Mouse (Mus musculus) hindbrain, embryonic 13.5 days (tissue): Measurements from ENCODE around the gene Gm20831. TPM values are rescaled to one million over a fixed set of nuclear protein-coding genes. Genes with fewer than 3 reads are reported as not detected.
"Not testable (repeated sequence)": the region's sequence is repeated elsewhere in the genome, so short reads cannot be mapped to it uniquely, and the experiment has no call there.

Experiments
- ATAC-seq: fragments of 200-750 bp; cut with Nextera tagmentation; 2 replicates; pipeline ENCODE4 v1.8.0; 2017; ENCODE audit warnings: moderate TSS enrichment; ENCODE audit not compliant: low FRiP score
- H3K27ac ChIP-seq: fragments of 300-500 bp; sonication (generic); 2 replicates; pipeline ENCODE4 v1.5.1; 2015; ENCODE audit warnings: inconsistent platforms, mild to moderate bottlenecking, moderate library complexity
- H3K27me3 ChIP-seq: fragments of 300-500 bp; sonication (generic); 2 replicates; pipeline ENCODE4 v1.6.1; 2015; ENCODE audit warnings: mild to moderate bottlenecking, inconsistent platforms
- H3K36me3 ChIP-seq: fragments of 300-500 bp; sonication (generic); 2 replicates; pipeline ENCODE4 v1.6.1; 2015; ENCODE audit warnings: mild to moderate bottlenecking, inconsistent platforms
- H3K4me1 ChIP-seq: fragments of 300-500 bp; sonication (generic); replicated peaks from 2 replicates; pipeline ENCODE4 v1.6.1; 2015; ENCODE audit warnings: inconsistent platforms
- H3K4me2 ChIP-seq: fragments of 300-500 bp; sonication (generic); 2 replicates; pipeline ENCODE4 v1.6.1; 2015; ENCODE audit warnings: inconsistent platforms, mild to moderate bottlenecking, moderate library complexity
- H3K4me3 ChIP-seq: fragments of 300-500 bp; sonication (generic); 2 replicates; pipeline ENCODE4 v1.5.1; 2015; ENCODE audit warnings: mild to moderate bottlenecking, inconsistent platforms
- H3K9ac ChIP-seq: fragments of 300-500 bp; sonication (generic); 2 replicates; pipeline ENCODE4 v1.6.1; 2015; ENCODE audit warnings: mild to moderate bottlenecking, inconsistent platforms
- H3K9me3 ChIP-seq: fragments of 300-500 bp; sonication (generic); 2 replicates; pipeline ENCODE4 v1.6.1; 2016; ENCODE audit warnings: inconsistent platforms
- WGBS: fragments of 180-500 bp; shearing (Covaris S2); methylation state at CpG from one replicate; pipeline ENCODE4 v1.1.7; 2015; 5-methylcytosine and 5-hydroxymethylcytosine counted together
- polyA plus RNA-seq: library from polyadenylated mRNA; unstranded; fragments of >200 nt; fragmentation: Nextera tagmentation; extraction: Ambion mirVana; gene quantifications from 2 replicates; pipeline ENCODE4 v1.2.1, GENCODE M21; 2015

Gm20831 gene
- polyA plus RNA-seq, result not detected in 2 replicates

DNA sequence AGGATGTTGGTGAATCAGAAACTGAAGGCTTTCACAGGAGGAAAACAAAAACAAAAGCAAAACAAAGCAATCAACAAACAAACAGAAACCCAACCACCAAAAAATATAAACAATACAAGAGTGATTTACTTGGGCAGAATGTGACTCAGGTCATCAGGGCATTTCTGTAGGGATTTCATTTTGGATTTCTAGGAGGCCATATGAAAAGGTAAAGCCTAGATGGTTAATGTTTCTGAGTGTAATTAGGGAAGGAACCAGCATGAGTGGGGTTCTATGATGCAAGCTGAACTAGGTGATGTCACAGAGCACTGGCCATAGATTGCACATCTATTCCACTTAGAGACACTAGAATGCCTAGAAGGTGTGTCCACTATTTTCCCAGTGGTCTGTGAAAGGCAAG is at the start of gene Gm20831, which contains the start of gene Gm20772:
TSS of gene Gm20831 (plus strand) at position 301 of the 400 bp plus-strand sequence.
TSS of gene Gm20772 (plus strand) at position 301 of the 400 bp plus-strand sequence.
- not testable (repeated sequence) for ATAC-seq, H3K27ac ChIP-seq, H3K4me2 ChIP-seq, H3K9ac ChIP-seq, H3K4me1 ChIP-seq, H3K9me3 ChIP-seq, H3K27me3 ChIP-seq, H3K36me3 ChIP-seq, H3K4me3 ChIP-seq

DNA sequence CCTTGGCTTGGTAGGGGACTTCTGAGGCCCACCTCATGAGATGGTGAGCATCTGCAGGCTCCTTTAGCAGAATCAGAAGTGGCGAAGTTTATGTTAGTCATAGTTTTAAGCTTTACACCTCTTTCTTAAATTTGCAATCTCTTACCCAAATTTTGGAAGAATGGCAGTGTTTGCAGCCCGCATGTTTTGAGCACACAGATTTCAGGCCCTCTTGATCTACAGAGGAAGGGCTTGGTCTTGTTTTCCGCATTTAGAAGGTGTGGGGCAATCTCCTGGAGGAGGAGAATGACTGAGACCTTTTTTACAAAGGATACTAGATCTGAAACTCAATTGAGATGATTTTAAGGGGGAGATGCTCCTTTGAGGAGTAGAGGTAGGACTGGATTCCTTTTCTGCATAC is 28.4 kb upstream of the Gm20831 start, which contains the start of gene Gm21904:
TSS of gene Gm21904 (minus strand) at position 101 of the 400 bp plus-strand sequence.
- H3K27me3 ChIP-seq, H3K36me3 ChIP-seq, H3K9ac ChIP-seq, H3K4me3 ChIP-seq, H3K27ac ChIP-seq, ATAC-seq, H3K4me2 ChIP-seq, H3K9me3 ChIP-seq, H3K4me1 ChIP-seq: not testable (repeated sequence)
- no CpG with 5 or more reads among the region's 3 CpGs for WGBS

DNA sequence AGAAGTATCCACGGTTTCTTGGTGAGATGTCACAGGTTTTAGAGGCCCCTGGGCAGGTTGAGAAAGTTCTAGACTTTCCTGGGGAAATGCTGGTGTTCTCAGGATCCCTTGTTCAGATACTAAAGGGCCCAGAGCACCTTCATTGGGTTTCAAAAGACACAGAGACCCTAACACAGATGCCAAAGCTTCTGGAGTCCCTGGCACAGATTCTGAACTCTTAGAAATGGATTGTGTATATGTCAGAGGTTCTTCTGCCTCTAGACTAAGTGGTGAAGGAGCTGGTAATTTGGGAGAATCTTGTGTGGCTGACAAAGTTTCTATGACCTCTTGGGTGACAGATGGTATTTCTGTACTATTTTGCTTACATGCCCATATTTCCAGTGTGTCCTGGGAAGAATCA is 62.7 kb downstream of the Gm20831 start, which contains the start of gene Srsy:
TSS of gene Srsy (minus strand) at position 101 of the 400 bp plus-strand sequence.
- not testable (repeated sequence) for H3K9me3 ChIP-seq, H3K4me3 ChIP-seq, ATAC-seq, H3K27me3 ChIP-seq, H3K27ac ChIP-seq, H3K4me2 ChIP-seq, H3K9ac ChIP-seq, H3K36me3 ChIP-seq, H3K4me1 ChIP-seq
- no CpG with 5 or more reads among the region's 1 CpGs for WGBS

Other genes with a start within 250 kb of the Gm20831 start
- gene Gm21904, start 28.5 kb upstream of the Gm20831 start, polyA plus RNA-seq, result not detected in 2 replicates
- gene Gm20772, start within 50 bp of the Gm20831 start, polyA plus RNA-seq, result not detected in 2 replicates
- not detected in 2 replicates for gene Srsy, start 62.6 kb downstream of the Gm20831 start, polyA plus RNA-seq
- gene Gm21764, start 187.1 kb downstream of the Gm20831 start, polyA plus RNA-seq, result not detected in 2 replicates
- gene Ssty1, start 214.4 kb downstream of the Gm20831 start, polyA plus RNA-seq, result not detected in 2 replicates